Mouse (Mus musculus) lung, postnatal 25 days (tissue): ENCODE data around the gene Mdc1.

ENCODE experiments used
- DNase-seq: peaks from one replicate; pipeline ENCODE4 v3.0.0; 2022; ENCODE audit warnings: low spot score

The Mdc1 gene

GRCm38 (mm10) chr17:35850974-35851373 lies 9.7 kb downstream of the Mdc1 start:
- no peak for DNase-seq

- DNase-seq = no peak
Observed at GRCm38 (mm10) chr17:35859371-35859770, 18.1 kb downstream of the Mdc1 start.

- no peak for DNase-seq
Observed at GRCm38 (mm10) chr17:35859835-35860234, 18.5 kb downstream of the Mdc1 start.

- no peak for DNase-seq
Observed at GRCm38 (mm10) chr17:35860831-35861197, 19.5 kb downstream of the Mdc1 start.

- peak; percentile 93 for DNase-seq
Observed at GRCm38 (mm10) chr17:35861198-35861857, 20.0 kb downstream of the Mdc1 start, which contains the start of gene Nrm. TSS of gene Nrm (plus strand) at chr17:35861318.

GRCm38 (mm10) chr17:35864832-35865353 lies 23.6 kb downstream of the Mdc1 start:
- peak; percentile 2 for DNase-seq

- peak; percentile 69 for DNase-seq
Observed at GRCm38 (mm10) chr17:35865481-35866280, 24.4 kb downstream of the Mdc1 start, which contains the start of gene Ppp1r18. TSS of gene Ppp1r18 (plus strand) at chr17:35865593.

GRCm38 (mm10) chr17:35866281-35866831 lies 25.0 kb downstream of the Mdc1 start:
- peak; percentile 65 for DNase-seq

GRCm38 (mm10) chr17:35866911-35867890 lies 25.9 kb downstream of the Mdc1 start:
- peak; percentile 71 for DNase-seq

- DNase-seq = peak; percentile 70
Observed at GRCm38 (mm10) chr17:35868165-35868820, 27.0 kb downstream of the Mdc1 start.

- no peak for DNase-seq
Observed at GRCm38 (mm10) chr17:35868961-35869345, 27.6 kb downstream of the Mdc1 start.

- peak; percentile 42 for DNase-seq
Observed at GRCm38 (mm10) chr17:35869346-35870067, 28.2 kb downstream of the Mdc1 start.

- peak; percentile 89 for DNase-seq
Observed at GRCm38 (mm10) chr17:35870151-35870883, 29.0 kb downstream of the Mdc1 start.

- peak; percentile 23 for DNase-seq
Observed at GRCm38 (mm10) chr17:35870884-35871696, 29.8 kb downstream of the Mdc1 start.

GRCm38 (mm10) chr17:35873774-35874519 lies 32.6 kb downstream of the Mdc1 start:
- peak; percentile 88 for DNase-seq

- no peak for DNase-seq
Observed at GRCm38 (mm10) chr17:35874721-35875120, 33.4 kb downstream of the Mdc1 start.

- peak; percentile 96 for DNase-seq
Observed at GRCm38 (mm10) chr17:35879245-35880057, 38.1 kb downstream of the Mdc1 start, which contains the start of gene Dhx16. TSS of gene Dhx16 (plus strand) at chr17:35879819.
